Mouse (Mus musculus) erythroid progenitor cell, adult 5-6 weeks (primary cell): ENCODE data around the gene Igsf23. TPM values are rescaled to one million over a fixed set of nuclear protein-coding genes. Genes with fewer than 3 reads are reported as not detected.
A peak's percentile ranks its signal among the peaks of the same experiment; 100 is the strongest.
"Not testable (repeated sequence)": the region's sequence is repeated elsewhere in the genome, so short reads cannot be mapped to it uniquely, and the experiment has no call there.

ENCODE experiments used
- ATAC-seq: replicated peaks from 2 replicates; pipeline ENCODE4 v1.8.0; 2016; ENCODE audit warnings: moderate number of reproducible peaks, mild to moderate bottlenecking, moderate TSS enrichment, inconsistent platforms; ENCODE audit not compliant: poor library complexity, low FRiP score, severe bottlenecking
- total RNA-seq, 2 experiments: library from RNA; stranded (forward) in 1 of 2; stranded (reverse) in 1 of 2; fragments of 150-400 nt in 1 of 2; fragments of 186-747, 209-891 nt in 1 of 2; gene quantifications; 2 replicates each; pipeline versions ENCODE4 v1.2.3 to v1.2.4; 2015 to 2017; ENCODE audit warnings: low replicate concordance in 2 of 2

The Igsf23 gene
- total RNA-seq, 2 experiments from 2014 or later: not detected

GRCm38 (mm10) chr7:19937229-19937821 is 13.2 kb downstream of the Igsf23 start:
- ATAC-seq: no peak

GRCm38 (mm10) chr7:19935961-19936360 is 14.6 kb downstream of the Igsf23 start:
- ATAC-seq: no peak

- ATAC-seq: no peak
These were observed 15.3 kb downstream of the Igsf23 start for GRCm38 (mm10) chr7:19935171-19935751.

GRCm38 (mm10) chr7:19932877-19933809 is 17.4 kb downstream of the Igsf23 start:
- ATAC-seq: no peak

GRCm38 (mm10) chr7:19932133-19932876 is 18.3 kb downstream of the Igsf23 start:
- no peak for ATAC-seq

- not testable (repeated sequence) for ATAC-seq
These were observed 20.1 kb downstream of the Igsf23 start for GRCm38 (mm10) chr7:19930481-19930880.

GRCm38 (mm10) chr7:19928486-19928885 is 22.1 kb downstream of the Igsf23 start:
- no peak for ATAC-seq

GRCm38 (mm10) chr7:19926849-19927480 is 23.6 kb downstream of the Igsf23 start:
- ATAC-seq: no peak

GRCm38 (mm10) chr7:19925376-19925775 is 25.2 kb downstream of the Igsf23 start:
- no peak for ATAC-seq

GRCm38 (mm10) chr7:19923797-19924196 is 26.8 kb downstream of the Igsf23 start:
- ATAC-seq: no peak

- no peak for ATAC-seq
These were observed 27.2 kb downstream of the Igsf23 start for GRCm38 (mm10) chr7:19923354-19923753.

- no peak for ATAC-seq
These were observed 29.9 kb downstream of the Igsf23 start, which contains the start of gene Pvr for GRCm38 (mm10) chr7:19920506-19921261. TSS of gene Pvr (minus strand) at chr7:19921160.

GRCm38 (mm10) chr7:19920166-19920505 is 30.4 kb downstream of the Igsf23 start:
- ATAC-seq: no peak

- no peak for ATAC-seq
These were observed 36.0 kb downstream of the Igsf23 start for GRCm38 (mm10) chr7:19914558-19914957.

GRCm38 (mm10) chr7:19911695-19912524 is 38.6 kb downstream of the Igsf23 start:
- no peak for ATAC-seq

GRCm38 (mm10) chr7:19911292-19911658 is 39.3 kb downstream of the Igsf23 start:
- ATAC-seq: no peak

- ATAC-seq: peak; percentile 65
These were observed 39.9 kb downstream of the Igsf23 start for GRCm38 (mm10) chr7:19910421-19911291.
